Mouse (Mus musculus): ENCODE measurements around the gene Cyp4v3.
"Not testable (repeated sequence)": the region's sequence is repeated elsewhere in the genome, so short reads cannot be mapped to it uniquely, and the experiment has no call there.

The Cyp4v3 gene

DNA sequence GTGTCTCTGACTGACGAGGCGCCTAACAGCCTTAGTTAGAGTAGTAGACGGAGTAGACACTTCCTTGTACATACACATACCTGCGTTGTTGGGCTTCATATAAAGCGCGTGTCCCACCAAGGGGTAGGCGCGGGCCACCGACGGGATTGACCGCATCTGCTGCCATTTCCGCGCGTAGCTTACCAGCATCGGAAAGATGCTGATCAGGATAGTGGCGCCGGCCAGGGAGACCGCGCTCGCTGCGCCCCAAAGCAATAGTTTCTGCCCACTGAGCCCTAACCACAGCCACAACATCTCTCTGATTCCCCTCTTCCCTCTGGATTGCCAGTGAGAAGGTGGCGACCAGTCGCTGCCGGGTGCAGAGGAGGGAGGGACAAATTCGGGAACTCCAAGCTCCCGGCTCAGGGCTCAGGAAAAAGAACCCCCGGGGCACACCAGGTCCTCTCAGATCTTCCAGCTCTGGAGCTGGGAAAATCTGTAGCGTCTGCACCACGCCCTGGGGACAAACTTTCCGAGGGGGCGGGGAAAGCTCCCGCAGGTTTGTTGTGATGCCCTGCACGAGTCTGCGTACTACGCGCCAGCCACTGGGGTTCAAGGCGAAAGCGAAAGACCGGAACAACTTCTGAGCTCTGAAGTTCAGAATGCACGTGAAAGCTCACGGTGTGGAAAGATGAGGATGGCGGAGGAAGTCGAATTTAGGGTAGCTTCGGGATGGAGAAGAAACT is at the start of gene Cyp4v3:
Gene Cyp4v3, minus strand, starts transcription at position 532 of the 725 bp plus-strand sequence.
- DNase-seq (ENCODE audit: low spot score in 2 of 2) = peak; percentile 6 to 44

DNA sequence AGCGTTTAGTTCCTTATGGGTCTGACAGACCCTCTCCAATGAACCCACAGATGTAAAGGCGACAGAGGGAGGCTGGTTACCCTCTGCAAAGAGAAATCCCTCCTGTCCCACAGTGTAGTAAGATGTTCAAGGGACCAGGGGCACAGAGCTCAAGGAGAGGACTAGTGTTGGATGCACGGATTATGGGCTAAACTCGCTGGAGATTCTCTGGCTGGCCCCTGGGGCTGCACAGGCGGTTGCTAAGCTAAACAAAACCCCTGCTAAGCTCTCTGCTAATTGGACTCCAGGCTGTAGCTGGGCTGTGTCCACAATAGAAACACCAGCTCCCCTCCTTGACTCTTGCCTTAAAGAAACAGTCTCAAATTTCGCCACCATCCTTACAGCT is 48.9 kb upstream of the Cyp4v3 start, which contains the start of gene Fam149a:
Gene Fam149a, minus strand, starts transcription at position 329 of the 385 bp plus-strand sequence.
- no peak for DNase-seq (ENCODE audit: low spot score in 2 of 2)

DNA sequence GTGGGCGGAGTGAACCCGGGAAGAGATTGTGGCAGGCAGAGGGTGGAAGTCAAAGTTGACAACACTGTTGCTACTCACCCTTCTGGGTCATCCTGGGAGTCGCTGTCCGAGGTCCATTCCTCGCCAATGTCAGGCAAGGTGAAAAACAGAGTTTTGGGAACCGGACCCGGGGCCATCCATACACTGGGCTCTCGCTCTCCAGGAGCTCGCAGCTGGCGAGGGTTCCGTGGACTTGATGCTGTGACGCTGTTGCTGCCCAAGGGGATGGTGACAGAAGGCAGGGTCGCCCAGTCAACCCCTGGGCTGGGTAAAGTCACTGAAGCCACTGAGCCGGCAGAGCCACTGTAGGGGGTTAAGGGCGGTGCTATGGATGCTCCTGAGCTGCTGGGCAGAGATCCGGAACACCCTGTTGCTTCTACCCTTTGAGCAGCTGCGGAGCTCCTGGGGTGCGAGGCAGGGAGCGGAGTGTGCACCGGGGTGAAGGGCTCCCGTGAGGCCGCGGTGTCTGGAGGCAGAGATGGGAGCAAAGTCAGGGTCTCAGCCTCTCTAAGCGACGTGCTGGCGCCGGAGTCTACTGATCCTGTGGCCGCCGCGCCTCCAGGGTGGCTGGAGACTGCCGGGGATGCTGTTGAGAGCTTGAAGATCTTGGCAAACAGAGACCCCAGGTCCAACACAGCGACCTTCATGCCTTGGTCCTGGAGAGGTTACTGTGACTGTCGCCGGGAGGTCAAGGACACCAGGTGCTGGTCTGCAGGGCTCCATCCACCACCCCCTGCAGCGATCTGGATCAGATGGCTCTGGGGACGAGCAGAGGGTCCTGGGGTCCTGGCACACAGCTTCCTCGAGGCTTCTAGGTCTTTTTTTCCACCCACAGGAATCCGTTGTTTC is 48.3 kb upstream of the Cyp4v3 start:
- DNase-seq (ENCODE audit: low spot score in 2 of 2) = no peak

DNA sequence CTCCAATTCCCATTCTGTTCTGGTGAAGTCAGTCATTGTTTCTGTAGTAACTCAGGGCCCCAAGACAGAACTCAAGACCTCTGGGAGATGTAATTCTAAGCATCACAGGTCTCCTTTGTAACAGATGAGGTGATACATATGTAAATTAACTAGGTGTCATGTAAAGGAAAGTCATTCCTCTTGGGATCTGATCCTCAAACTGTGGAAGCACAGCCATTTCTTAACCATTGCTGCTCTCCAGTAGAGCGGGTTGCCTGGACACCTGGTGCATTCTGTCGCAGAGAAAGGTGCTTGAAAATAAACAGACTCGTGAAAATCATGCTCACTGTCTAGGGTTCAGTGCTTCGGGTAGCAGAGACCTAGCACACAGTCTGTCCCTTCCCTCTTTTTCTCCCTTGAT is 47.6 kb upstream of the Cyp4v3 start:
- no peak for DNase-seq (ENCODE audit: low spot score in 2 of 2)

DNA sequence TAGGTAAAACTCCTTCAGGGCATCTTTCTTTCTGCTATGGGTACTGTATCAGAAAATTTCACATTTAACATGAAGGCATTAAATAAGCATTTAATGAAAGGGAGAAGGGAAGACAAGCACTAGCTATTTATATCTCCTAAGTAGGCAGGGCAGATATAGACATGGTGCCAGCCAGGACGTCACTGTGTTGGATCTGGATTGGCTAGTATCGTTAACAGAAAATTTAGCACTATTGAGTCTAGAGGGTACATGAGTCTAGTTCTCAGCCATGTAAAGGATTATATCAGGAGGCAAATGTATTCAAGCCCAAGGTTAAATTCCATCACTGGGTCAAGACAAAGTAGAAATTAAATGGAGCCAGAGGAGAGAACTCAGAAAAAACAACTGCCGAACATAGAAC is 41.1 kb upstream of the Cyp4v3 start:
- no peak for DNase-seq (ENCODE audit: low spot score in 2 of 2)

DNA sequence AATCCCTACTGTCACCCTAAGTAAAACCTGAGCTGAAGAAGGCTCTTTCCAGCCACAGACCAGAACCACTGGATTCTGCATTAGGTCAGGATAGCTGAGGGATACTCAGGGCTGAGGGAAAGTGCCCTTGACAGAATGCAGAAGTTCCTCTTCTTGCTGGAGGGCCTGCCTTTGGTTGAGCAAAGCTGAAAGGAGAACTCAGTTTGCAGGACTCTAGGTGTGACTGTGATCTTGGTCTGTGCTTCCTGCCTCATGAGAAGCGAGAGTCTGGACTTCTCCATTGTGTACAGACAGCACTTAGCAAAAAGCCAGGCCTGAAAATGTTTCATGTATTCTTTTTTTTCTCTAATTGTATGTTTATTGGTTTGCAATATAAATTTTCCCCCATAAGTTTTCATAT is 34.1 kb upstream of the Cyp4v3 start:
- DNase-seq (ENCODE audit: low spot score in 2 of 2) = no peak

DNA sequence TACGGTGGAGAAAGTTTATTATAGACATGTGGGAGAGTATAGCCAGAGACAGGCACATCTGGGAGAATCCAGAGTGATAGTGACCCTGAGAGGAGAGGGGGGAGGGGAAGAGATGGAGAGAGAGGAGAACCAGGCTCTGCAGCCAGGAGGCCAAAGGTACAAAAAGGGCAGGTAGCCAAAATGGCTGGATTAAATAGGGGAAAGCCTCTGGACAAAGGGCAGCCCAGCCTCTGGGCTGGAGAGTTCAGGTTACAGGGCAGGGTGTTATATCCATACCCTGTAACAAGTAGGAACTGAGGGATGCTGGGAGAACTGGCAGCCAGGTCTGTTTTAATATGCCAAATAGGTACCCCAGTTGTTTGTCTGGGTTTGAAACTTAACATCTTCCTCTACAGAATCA is 30.2 kb upstream of the Cyp4v3 start:
- no peak for DNase-seq (ENCODE audit: low spot score in 2 of 2)

DNA sequence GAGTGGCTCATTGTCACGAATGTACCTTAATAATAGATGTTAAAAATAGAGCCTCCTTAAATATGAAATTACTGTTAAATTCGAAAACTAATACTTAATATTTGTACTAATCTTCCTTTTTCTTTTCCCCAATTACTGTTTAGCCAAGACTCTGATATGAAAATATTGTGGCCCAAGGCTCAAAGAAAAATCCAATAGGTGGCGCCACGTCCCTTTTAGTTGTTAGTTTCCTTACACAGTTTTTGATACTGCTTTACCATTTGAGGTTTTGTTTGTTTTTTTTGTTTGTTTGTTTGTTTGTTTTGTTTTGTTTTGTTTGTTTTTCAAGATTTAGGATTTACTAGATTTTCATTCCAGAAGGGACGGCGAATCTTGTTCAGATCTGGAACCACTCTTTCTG is 29.3 kb upstream of the Cyp4v3 start:
- DNase-seq (ENCODE audit: low spot score in 2 of 2) = no peak

DNA sequence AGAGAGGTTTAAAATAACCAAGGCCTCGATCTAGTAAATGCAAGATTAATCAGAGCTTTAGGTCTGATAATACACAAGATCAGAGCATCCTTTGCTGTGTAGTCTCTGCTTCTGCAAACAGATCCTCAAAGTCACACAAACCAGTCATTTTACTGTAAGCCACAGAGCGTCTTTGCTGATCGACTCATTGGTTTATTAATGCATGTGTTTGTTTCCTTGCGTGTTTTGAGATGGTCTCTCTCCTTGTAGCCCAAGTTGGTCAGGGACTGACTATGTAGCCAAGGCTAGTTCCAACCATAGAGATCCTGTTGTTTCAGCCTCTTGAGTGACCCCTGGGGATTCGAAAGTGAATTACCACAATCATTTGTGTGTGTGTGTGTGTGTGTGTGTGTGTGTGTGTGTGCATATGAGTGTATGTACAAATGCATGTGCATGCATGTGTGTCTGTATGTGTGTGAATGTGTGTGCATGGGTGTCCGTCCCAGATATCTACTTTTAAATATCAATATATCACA is 26.1 kb upstream of the Cyp4v3 start:
- no peak for DNase-seq (ENCODE audit: low spot score in 2 of 2)

DNA sequence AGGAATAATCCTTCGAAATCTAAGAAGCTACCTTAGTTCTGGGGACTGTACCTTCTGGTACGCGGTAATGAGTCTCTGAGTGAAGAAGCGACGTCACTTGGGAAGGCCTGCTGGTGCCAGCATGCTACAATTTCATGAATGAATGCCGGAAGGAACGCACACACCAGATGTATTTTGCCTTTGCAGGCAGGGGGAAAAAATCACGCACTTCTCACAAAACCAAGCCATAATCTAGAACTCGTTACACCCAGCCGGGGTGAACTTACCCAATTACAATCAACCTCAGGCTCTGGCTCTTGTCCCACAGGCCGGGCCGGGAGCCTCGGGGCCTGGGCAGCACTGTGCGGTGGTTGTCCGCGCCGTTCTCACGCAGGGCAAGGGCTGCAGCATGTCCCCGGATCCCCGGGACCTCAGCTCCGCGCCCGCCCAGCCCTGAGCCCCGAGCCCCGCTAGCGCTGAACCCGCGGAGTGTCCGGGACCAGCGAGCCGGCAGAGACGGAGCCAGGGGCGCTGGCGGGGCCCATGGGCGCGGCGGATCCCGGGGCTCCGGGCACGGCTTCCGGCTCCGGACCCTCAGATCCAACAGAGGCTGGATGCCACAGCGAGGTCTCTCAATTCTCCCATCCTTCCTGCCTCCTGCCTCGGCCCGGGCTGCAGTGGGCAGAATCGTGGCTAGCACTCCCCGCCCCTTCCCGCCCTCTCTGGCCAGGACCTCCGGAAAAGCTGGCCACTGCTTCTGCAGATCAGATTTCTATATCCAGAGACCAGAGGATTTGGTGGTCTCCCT is 25.3 kb upstream of the Cyp4v3 start:
- peak in 1 of 2 experiments; percentile 23 for DNase-seq (ENCODE audit: low spot score in 2 of 2)

DNA sequence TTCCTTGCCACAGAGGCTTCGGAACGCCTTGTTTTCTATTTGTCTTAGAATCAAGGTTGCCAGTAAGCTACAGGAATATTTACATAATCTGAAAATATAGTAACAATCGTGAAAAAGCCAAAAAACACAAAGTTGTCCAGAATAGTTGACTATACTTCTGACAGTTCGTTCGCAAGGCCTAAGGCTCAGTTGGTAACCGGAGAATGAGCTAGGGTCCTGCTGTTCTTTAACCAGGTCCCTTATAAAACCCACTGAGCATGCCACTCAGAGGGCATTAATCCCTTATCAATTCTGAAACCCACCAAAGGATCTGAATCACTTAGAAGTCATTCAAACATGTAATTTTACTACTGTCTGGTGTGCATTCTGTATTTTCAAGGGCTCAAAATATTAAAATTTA is 22.8 kb upstream of the Cyp4v3 start:
- DNase-seq (ENCODE audit: low spot score in 2 of 2) = no peak

DNA sequence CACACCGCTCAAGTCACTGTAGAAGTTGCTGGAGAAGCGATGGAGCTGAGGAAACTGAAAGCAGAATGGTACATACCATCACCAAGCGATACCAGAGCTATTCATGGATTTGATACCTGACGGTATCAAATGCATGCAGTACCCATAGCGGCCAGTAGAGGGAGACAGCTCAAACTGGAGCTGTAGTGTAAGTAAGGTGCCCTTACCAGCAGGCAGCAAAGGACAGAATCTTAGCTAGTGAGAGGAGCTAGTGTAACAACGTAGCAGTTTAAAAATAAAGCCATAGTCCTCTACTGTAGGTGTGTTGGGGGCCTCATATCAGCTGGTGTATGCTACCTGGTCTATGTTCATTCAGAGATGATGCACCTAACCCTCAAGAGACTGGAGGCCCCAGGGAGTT is 12.0 kb upstream of the Cyp4v3 start:
- DNase-seq (ENCODE audit: low spot score in 2 of 2) = peak in 1 of 2 experiments; percentile 30

DNA sequence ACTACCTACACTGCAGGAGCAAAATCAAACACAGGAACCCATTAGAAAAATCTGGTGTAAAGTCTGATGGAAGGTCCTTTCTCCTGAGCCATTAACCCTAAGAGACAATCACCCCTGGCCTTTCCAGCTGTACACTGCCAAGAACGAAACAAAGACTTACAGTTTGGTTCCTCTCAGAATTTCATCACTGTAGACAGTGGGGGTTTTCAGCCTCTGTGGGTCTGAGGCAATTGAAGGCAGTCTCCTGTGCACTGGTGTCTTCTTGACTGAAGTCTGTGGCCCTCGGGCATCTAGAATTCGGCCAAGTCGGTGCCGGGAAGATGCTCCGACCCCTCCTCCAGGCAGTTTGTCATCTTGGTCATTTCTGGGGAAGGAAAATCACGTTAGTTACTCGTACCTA is 11.3 kb upstream of the Cyp4v3 start:
- DNase-seq (ENCODE audit: low spot score in 2 of 2) = no peak

DNA sequence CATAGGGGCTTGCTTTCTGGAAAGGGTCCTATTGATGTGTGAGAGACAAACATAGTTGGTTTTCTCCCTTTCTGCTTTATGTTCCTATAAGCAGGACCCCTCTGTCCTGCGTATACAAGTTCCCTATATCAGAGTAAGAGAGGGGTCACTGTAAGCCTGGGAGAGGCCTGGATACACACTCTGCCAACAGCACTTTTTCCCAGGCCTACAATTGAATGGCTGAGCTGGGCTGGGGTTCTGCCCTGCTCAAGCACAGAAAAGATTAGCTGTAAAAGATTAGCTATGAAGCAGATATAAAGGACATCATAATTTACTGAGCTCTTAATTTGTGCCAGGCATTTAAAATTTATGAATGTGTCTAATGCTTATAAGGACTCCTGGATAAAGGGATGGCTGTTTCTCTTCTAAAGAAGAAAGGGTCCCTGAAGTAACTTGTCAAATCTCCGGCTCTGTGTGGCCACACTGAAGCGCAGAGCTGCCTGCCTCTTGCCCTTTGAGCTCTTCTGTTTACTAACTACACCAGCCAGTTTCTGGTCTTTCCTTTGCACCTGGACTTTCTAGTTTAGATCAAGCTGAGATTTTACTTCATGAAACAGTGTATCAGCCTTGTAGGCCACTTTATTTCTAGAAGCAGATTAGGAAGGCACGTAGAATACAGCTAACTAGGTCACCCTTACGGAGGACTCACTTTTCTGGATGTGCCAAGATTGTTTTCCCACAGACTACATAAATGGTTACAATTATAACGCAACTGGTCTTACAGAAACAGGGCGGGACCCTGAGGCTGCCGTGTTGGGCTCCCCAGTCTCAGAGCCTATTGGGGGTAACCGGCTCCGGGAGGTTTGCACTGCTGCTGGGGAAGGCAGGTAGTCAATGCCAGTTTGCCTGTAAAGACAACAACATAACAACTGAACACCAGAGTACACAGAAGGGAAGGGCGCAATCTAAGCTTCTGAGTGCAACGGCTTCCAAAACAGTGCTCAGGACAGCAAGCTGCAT is 8.9 kb upstream of the Cyp4v3 start:
- DNase-seq (ENCODE audit: low spot score in 2 of 2) = no peak

DNA sequence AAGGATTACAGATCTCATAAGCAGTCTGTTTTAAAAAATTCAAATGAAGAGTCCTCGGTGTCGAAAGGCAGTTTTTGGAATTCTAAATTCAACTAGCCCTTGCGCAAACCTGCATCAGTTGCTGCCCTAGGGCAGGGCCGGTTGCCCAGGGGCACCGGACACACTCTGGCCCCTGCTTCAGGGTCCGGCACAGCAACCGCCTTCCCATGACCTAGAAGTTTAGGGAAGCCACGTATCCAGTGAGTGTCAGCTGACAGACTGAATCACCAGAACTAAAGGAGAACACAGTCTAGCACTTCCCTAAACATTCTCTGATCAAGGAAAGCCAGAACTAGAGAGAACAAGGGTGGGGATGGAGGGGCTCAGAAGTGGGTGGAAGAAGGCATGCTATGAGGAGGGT is 477 bp upstream of the Cyp4v3 start:
- DNase-seq (ENCODE audit: low spot score in 2 of 2) = no peak

DNA sequence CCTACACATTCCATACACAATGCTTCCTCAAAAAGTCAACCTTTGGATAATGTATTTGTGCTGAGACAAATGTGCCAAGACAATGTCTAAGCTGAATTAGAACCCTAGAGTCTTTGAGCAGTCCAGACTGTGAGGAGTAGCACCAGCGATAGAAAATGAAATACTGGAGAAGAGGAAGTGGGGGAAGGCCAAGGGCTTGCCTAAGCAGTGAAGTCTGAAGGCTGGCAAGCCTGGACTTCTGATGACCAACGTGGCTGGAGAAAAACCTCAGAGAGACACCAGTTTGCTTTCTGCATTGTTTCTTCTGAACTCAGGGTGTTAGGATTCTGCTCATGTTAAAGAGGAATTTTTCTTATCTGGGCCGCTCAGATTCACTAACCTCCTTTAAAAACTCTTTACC is 2.2 kb downstream of the Cyp4v3 start:
- no peak for DNase-seq (ENCODE audit: low spot score in 2 of 2)

DNA sequence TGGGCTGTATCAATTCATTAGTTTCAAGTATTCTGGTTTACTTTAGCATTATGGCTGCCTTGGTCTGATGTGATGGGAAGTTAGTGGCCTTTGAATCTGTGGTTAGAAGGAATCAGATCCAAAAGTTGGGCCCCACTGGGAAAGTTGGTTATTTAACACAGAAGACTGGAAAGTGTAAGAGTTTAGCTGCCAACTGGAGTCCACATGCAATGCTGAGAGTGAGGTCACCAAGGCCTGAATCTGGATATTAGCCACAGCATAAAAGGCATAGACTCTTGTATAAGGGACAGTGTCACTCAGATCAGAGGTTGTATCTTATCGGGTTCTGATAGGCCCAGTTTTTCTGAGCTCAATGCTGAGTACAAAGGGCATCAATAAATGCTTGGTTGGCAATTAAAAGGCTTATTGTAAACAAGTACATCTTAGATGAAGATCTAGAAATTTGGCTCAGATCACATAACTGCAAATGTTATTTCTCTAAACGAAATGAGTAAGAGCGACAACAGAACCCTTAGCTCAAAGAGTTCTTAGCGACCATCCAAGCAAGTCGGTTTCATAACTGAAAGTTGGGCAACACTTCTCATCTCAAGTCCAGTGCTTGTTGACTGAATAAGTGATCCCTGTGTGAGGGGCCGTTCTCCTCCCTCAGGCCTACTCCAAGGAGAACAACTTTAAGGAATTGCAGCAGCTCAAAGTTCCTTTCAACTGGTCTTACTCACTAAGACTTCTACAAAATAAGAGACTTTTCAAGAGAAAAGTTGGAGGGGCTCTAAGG is 3.6 kb downstream of the Cyp4v3 start:
- no peak for DNase-seq (ENCODE audit: low spot score in 2 of 2)

DNA sequence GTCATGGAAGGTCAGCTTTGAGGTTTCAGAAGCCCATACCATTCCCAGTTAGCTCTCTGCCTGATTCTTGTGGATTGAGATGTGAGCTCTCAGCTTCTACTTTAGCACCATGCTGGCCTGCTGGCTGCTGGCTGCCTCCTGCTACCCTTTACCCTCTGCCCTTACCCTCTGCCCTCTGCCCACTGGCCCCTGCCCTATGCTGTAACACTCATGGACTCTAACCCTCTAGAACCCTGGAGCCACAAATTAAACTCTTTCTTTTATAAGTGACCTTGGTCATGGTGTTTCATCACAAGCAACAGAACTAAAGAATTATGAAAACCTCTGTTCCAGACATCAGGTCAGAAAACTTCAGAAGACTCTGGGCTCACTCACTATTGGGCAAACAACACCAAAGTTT is 5.9 kb downstream of the Cyp4v3 start:
- not testable (repeated sequence) for DNase-seq (ENCODE audit: low spot score in 2 of 2)

DNA sequence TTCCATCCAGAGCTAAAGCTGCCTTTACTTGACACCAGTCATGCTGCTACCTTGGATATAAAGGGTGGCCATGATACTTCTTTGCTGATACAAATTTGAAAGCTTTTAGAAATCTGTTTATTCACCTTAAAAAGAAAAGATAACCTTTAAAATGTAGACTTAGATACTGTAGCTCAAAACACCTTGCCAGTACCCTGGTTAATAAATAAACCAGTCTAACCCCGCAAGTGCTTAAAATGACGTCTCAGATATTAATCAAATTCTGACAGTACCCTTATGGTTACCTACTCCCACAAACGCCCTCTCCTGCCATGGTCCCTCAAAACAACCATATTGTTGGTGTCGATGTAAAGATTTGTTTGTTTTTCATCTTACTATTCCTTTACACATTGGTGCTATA is 8.9 kb downstream of the Cyp4v3 start:
- DNase-seq (ENCODE audit: low spot score in 2 of 2) = no peak

DNA sequence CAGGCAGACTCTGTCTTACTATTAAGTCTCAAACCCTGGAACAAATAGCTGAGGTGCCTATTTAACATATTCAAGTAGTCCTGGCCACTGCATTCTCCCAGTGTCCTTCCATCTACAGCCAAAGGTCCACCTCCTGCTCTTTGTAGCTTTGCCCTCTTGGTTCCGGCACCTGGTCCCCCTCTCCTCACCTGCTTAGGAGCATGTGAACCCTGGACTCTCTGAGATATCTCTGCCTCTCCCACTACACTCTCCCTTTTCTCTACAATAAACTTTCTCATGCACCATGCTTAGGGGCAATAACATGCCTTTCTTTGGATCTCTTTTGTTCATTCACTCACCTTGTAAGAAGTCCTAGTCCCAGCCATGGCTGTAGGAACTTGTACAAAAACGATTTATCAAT is 11.7 kb downstream of the Cyp4v3 start:
- no peak for DNase-seq (ENCODE audit: low spot score in 2 of 2)
